Mouse (Mus musculus): Measurements from ENCODE around the gene Rasl11b. TPM values are rescaled to one million over a fixed set of nuclear protein-coding genes. Genes with fewer than 3 reads are reported as not detected.
A peak's percentile ranks its signal among the peaks of the same experiment; 100 is the strongest.

Rasl11b gene
- total and polyA plus RNA-seq, 2 experiments from 2014 or later, result 2.6 to 10.6 TPM

- ATAC-seq (ENCODE audit: low FRiP score) (peak; percentile 55; the same call in 1 of the 2 replicates), DNase-seq (ENCODE audit: low spot score) (no peak)
- Histone ChIP-seq H3K4me1 (ENCODE audit: insufficient read depth, low read length) (no peaks in the 10 kb centered on the region), H3K36me3 (ENCODE audit: insufficient read depth, low read length) (no peaks in the 10 kb centered on the region), H3K4me2 (ENCODE audit: low read depth, low read length, poor library complexity, severe bottlenecking) (no peak overlapping the region), H3K27ac (ENCODE audit: low read depth, low read length) (no peak overlapping the region), H3K9ac (replicated peaks; ENCODE audit: low read length, poor library complexity, severe bottlenecking) (no peak overlapping the region), H3K4me3 (ENCODE audit: low read depth, low read length) (no peak overlapping the region), H3K9me3 (ENCODE audit: low read length) (no peaks in the 10 kb centered on the region), H3K27me3 (ENCODE audit: insufficient read depth, low read length) (no peaks in the 10 kb centered on the region)
- TF ChIP-seq CTCF (IDR thresholded peaks at IDR 0.05), result no peak
- WGBS, result 35% methylated on average over 2 of the region's 2 CpGs
Measured at GRCm38 (mm10) chr5:74230525-74230924, 35.4 kb downstream of the Rasl11b start.

GRCm38 (mm10) chr5:74233808-74234207, 38.7 kb downstream of the Rasl11b start:
- no peaks in the 10 kb centered on the region for H3K27me3 ChIP-seq (ENCODE audit: insufficient read depth, low read length)

GRCm38 (mm10) chr5:74239369-74239768, 44.3 kb downstream of the Rasl11b start:
- Histone ChIP-seq H3K4me1 (ENCODE audit: insufficient read depth, low read length) (no peaks in the 10 kb centered on the region), H3K4me2 (ENCODE audit: low read depth, low read length, poor library complexity, severe bottlenecking) (no peak overlapping the region), H3K36me3 (ENCODE audit: insufficient read depth, low read length) (no peaks in the 10 kb centered on the region), H3K27ac (ENCODE audit: low read depth, low read length) (no peak overlapping the region), H3K9ac (replicated peaks; ENCODE audit: low read length, poor library complexity, severe bottlenecking) (no peak overlapping the region), H3K4me3 (ENCODE audit: low read depth, low read length) (no peak overlapping the region), H3K9me3 (ENCODE audit: low read length) (no peaks in the 10 kb centered on the region), H3K27me3 (ENCODE audit: insufficient read depth, low read length) (no peaks in the 10 kb centered on the region)
- TF ChIP-seq CTCF (IDR thresholded peaks at IDR 0.05), result no peak
- 69% methylated on average over 1 of the region's 1 CpGs for WGBS
- ATAC-seq (ENCODE audit: low FRiP score) (no peak), DNase-seq (ENCODE audit: low spot score) (no peak)

More at GRCm38 (mm10) chr5:74233808-74234207, 38.7 kb downstream of the Rasl11b start:
- Histone ChIP-seq H3K4me1 (ENCODE audit: insufficient read depth, low read length) (no peaks in the 10 kb centered on the region), H3K36me3 (ENCODE audit: insufficient read depth, low read length) (no peaks in the 10 kb centered on the region), H3K4me3 (ENCODE audit: low read depth, low read length) (no peak overlapping the region), H3K9me3 (ENCODE audit: low read length) (no peaks in the 10 kb centered on the region), H3K27ac (ENCODE audit: low read depth, low read length) (no peak overlapping the region), H3K4me2 (ENCODE audit: low read depth, low read length, poor library complexity, severe bottlenecking) (no peak overlapping the region), H3K9ac (replicated peaks; ENCODE audit: low read length, poor library complexity, severe bottlenecking) (no peak overlapping the region)
- ATAC-seq (ENCODE audit: low FRiP score) (no peak), DNase-seq (ENCODE audit: low spot score) (no peak)
- WGBS, result 91% methylated on average over 7 of the region's 7 CpGs
- TF ChIP-seq CTCF (IDR thresholded peaks at IDR 0.05), result no peak

- 92% methylated on average over 8 of the region's 8 CpGs for WGBS
- no peaks in the 10 kb centered on the region for H3K36me3 ChIP-seq (ENCODE audit: insufficient read depth, low read length)
- H3K27ac ChIP-seq (ENCODE audit: low read depth, low read length), result no peak overlapping the region
- no peak overlapping the region for H3K4me3 ChIP-seq (ENCODE audit: low read depth, low read length)
- H3K4me1 ChIP-seq (ENCODE audit: insufficient read depth, low read length), result no peaks in the 10 kb centered on the region
- no peaks in the 10 kb centered on the region for H3K9me3 ChIP-seq (ENCODE audit: low read length)
- H3K9ac ChIP-seq (replicated peaks; ENCODE audit: low read length, poor library complexity, severe bottlenecking), result no peak overlapping the region
- TF ChIP-seq CTCF (IDR thresholded peaks at IDR 0.05), result no peak
- H3K4me2 ChIP-seq (ENCODE audit: low read depth, low read length, poor library complexity, severe bottlenecking), result no peak overlapping the region
- ATAC-seq (ENCODE audit: low FRiP score) (no peak), DNase-seq (ENCODE audit: low spot score) (no peak)
- no peaks in the 10 kb centered on the region for H3K27me3 ChIP-seq (ENCODE audit: insufficient read depth, low read length)
Measured at GRCm38 (mm10) chr5:74240298-74240697, 45.2 kb downstream of the Rasl11b start.

- TF ChIP-seq CTCF (IDR thresholded peaks at IDR 0.05), result no peak
- Histone ChIP-seq H3K27me3 (ENCODE audit: insufficient read depth, low read length) (no peaks in the 10 kb centered on the region), H3K9me3 (ENCODE audit: low read length) (no peaks in the 10 kb centered on the region), H3K4me1 (ENCODE audit: insufficient read depth, low read length) (no peaks in the 10 kb centered on the region), H3K4me3 (ENCODE audit: low read depth, low read length) (no peak overlapping the region), H3K9ac (replicated peaks; ENCODE audit: low read length, poor library complexity, severe bottlenecking) (no peak overlapping the region), H3K36me3 (ENCODE audit: insufficient read depth, low read length) (no peaks in the 10 kb centered on the region), H3K27ac (ENCODE audit: low read depth, low read length) (no peak overlapping the region), H3K4me2 (ENCODE audit: low read depth, low read length, poor library complexity, severe bottlenecking) (no peak overlapping the region)
- no peak for ATAC-seq (ENCODE audit: low FRiP score)
- 68% methylated on average over 13 of the region's 13 CpGs for WGBS
- no peak for DNase-seq (ENCODE audit: low spot score)
Measured at GRCm38 (mm10) chr5:74240926-74241680, 46.0 kb downstream of the Rasl11b start.

GRCm38 (mm10) chr5:74242654-74243053, 47.6 kb downstream of the Rasl11b start:
- 83% methylated on average over 3 of the region's 3 CpGs for WGBS
- H3K4me2 ChIP-seq (ENCODE audit: low read depth, low read length, poor library complexity, severe bottlenecking), result no peak overlapping the region
- no peaks in the 10 kb centered on the region for H3K36me3 ChIP-seq (ENCODE audit: insufficient read depth, low read length)
- H3K4me1 ChIP-seq (ENCODE audit: insufficient read depth, low read length), result no peaks in the 10 kb centered on the region
- DNase-seq (ENCODE audit: low spot score), result no peak
- no peak for TF ChIP-seq CTCF (IDR thresholded peaks at IDR 0.05)
- H3K27me3 ChIP-seq (ENCODE audit: insufficient read depth, low read length), result no peaks in the 10 kb centered on the region
- H3K9ac ChIP-seq (replicated peaks; ENCODE audit: low read length, poor library complexity, severe bottlenecking), result no peak overlapping the region
- no peak overlapping the region for H3K27ac ChIP-seq (ENCODE audit: low read depth, low read length)
- ATAC-seq (ENCODE audit: low FRiP score), result no peak
- H3K4me3 ChIP-seq (ENCODE audit: low read depth, low read length), result no peak overlapping the region
- no peaks in the 10 kb centered on the region for H3K9me3 ChIP-seq (ENCODE audit: low read length)

All from midbrain, postnatal 0 days (tissue).